Mouse (Mus musculus): ENCODE measurements around the gene Gstm1. TPM values are rescaled to one million over a fixed set of nuclear protein-coding genes. Genes with fewer than 3 reads are reported as not detected.
A peak's percentile ranks its signal among the peaks of the same experiment; 100 is the strongest.

The Gstm1 gene
- total and polyA plus RNA-seq, 3 experiments, result 334 to 658 (median 410) TPM

DNA sequence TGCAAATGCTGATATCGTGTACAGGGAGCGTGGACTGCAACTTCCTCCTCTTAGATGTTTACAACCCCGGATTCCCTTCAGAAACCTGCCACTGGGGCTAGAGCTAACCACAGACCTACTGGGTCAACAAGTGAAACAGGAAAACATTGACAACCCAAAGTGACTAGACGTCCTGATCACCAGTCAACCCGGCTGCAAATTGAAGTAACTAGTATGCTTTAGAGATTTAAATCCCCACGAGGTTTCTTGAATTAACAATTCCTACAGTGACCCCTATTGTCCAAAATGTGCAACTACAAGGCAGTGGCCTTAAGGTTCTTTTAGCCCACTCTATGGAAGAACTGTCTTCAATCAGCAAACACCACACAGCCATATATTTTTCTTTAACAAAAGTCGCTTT is 43.6 kb upstream of the Gstm1 start:
- H3K79me2 ChIP-seq (replicated peaks; ENCODE audit: control insufficient read depth, insufficient read depth, low read length), result no peaks in the 10 kb centered on the region
- no peaks in the 10 kb centered on the region for H3K27me3 ChIP-seq (ENCODE audit: control insufficient read depth, insufficient read depth, low read length)
- no peak overlapping the region for H3K4me3 ChIP-seq
- DNase-seq, result peak; percentile 39 to 52
- WGBS, result 11% methylated on average over 7 of the region's 7 CpGs
- 0 out of 2 replicates have a peak overlapping the region, but pooled peaks have one; percentile 60 for H3K9ac ChIP-seq (ENCODE audit: low read depth, low read length)
- H3K4me1 ChIP-seq (ENCODE audit: control insufficient read depth, insufficient read depth, low read length), result no peaks in the 10 kb centered on the region; the same call in 1 of the 2 replicates
- TF ChIP-seq EP300 (IDR thresholded peaks at IDR 0.05; ENCODE audit: insufficient read depth, low read depth, low read length), result no peak
- TF ChIP-seq CTCF (IDR thresholded peaks at IDR 0.05), result peak; percentile 99
- no peak for TF ChIP-seq POLR2A (IDR thresholded peaks at IDR 0.05; ENCODE audit: insufficient read depth, low read depth, low read length)
- H3K36me3 ChIP-seq (ENCODE audit: control insufficient read depth, insufficient read depth, low read length), result no peaks in the 10 kb centered on the region
- intact Hi-C loops (cut with DNase I), result loop anchor here (1.0 to 5.0 kb wide), 6 partner anchors 44 to 364 kb away; partner anchors contain the start of genes Ahcyl1 and Gstm1
- no peak overlapping the region for H3K27ac ChIP-seq

DNA sequence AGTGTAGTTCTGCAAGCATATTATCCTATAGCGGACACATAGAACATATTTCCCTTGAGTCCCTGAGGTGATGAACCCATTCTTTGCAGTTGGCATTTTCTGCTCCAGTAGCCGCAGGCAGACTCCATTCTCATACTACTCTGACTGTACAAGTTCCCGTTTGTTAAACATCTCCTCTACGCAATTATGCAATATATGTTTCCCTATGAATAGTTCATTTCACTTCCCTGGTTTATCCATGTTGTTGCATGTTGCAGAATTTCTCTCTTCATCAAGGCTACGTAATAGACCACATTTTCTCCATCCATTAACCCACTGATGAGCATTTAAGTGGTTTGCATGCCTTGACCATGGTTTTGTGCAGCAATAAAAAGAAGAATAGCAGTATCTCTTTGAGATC is 32.7 kb upstream of the Gstm1 start:
- Histone ChIP-seq H3K27me3 (ENCODE audit: control insufficient read depth, insufficient read depth, low read length) (no peaks in the 10 kb centered on the region), H3K79me2 (replicated peaks; ENCODE audit: control insufficient read depth, insufficient read depth, low read length) (no peaks in the 10 kb centered on the region), H3K27ac (no peak overlapping the region), H3K4me1 (ENCODE audit: control insufficient read depth, insufficient read depth, low read length) (no peaks in the 10 kb centered on the region), H3K4me3 (no peak overlapping the region), H3K36me3 (ENCODE audit: control insufficient read depth, insufficient read depth, low read length) (no peaks in the 10 kb centered on the region), H3K9ac (ENCODE audit: low read depth, low read length) (no peak overlapping the region)
- no peak for DNase-seq
- intact Hi-C loops (cut with DNase I), result no loop called here
- WGBS, result 88% methylated on average over 5 of the region's 5 CpGs
- TF ChIP-seq POLR2A (IDR thresholded peaks at IDR 0.05; ENCODE audit: insufficient read depth, low read depth, low read length), result no peak
- no peak for TF ChIP-seq CTCF (IDR thresholded peaks at IDR 0.05)
- no peak for TF ChIP-seq EP300 (IDR thresholded peaks at IDR 0.05; ENCODE audit: insufficient read depth, low read depth, low read length)

DNA sequence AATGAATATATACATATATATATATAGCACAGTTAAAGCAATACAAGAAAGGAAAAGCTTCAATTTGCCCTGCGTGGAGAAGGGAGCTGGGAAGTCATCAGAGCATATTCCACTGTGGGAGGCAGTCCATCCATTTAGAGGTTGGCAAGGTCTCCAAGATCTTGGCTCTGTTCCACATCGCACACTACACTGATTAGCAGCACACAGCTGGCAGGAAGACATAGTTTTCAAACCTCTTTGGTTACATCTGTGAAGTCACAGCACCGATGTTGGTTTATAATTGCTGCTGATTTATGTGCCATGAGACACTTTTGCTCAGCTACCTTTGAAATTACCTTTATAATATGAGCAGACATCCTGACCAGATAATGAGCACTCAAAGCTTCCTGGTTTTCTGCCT is 30.5 kb upstream of the Gstm1 start:
- H3K36me3 ChIP-seq (ENCODE audit: control insufficient read depth, insufficient read depth, low read length), result no peaks in the 10 kb centered on the region
- H3K79me2 ChIP-seq (replicated peaks; ENCODE audit: control insufficient read depth, insufficient read depth, low read length), result no peaks in the 10 kb centered on the region
- no peak for DNase-seq
- no peak overlapping the region for H3K27ac ChIP-seq
- no peak overlapping the region for H3K4me3 ChIP-seq
- 20% methylated on average over 3 of the region's 3 CpGs for WGBS
- no peak overlapping the region for H3K9ac ChIP-seq (ENCODE audit: low read depth, low read length)
- no peak for TF ChIP-seq CTCF (IDR thresholded peaks at IDR 0.05)
- TF ChIP-seq EP300 (IDR thresholded peaks at IDR 0.05; ENCODE audit: insufficient read depth, low read depth, low read length), result no peak
- no peak for TF ChIP-seq POLR2A (IDR thresholded peaks at IDR 0.05; ENCODE audit: insufficient read depth, low read depth, low read length)
- intact Hi-C loops (cut with DNase I), result no loop called here
- no peaks in the 10 kb centered on the region for H3K4me1 ChIP-seq (ENCODE audit: control insufficient read depth, insufficient read depth, low read length)
- H3K27me3 ChIP-seq (ENCODE audit: control insufficient read depth, insufficient read depth, low read length), result no peaks in the 10 kb centered on the region

DNA sequence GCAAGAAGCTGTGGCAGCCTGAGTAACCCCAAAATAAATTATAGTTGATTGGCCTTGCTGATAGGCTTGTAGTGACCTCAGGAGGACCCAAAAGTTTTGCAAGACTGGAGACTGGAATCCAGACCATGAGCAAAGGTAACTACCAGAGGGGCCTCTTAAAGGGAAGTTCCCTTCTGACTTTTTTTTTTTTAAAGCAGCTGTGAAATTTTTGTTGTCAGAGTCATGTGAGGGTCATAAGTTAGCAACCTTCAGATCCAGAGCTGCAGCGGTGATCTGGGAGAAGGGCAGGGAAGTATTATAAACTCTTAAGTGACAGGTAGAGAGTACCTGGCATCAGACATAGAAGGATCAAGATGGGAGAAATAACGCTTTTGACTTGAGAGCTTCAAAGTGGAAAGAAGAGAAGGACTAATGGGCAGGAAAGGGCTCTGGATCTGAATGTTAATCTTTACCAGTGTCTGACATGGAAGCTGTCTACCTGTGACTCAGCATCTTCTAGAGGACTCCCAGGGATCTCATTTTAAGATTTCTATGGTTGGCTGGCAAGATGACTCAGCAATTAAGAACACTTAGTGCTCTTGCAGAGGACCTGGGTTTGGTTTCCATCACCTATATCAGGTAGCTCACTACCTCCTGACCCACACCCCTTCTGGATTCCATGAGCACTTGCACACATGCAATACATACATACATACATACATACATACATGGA is 29.3 kb upstream of the Gstm1 start:
- WGBS, result 81% methylated on average over 2 of the region's 2 CpGs
- no peak for TF ChIP-seq POLR2A (IDR thresholded peaks at IDR 0.05; ENCODE audit: insufficient read depth, low read depth, low read length)
- no peak for TF ChIP-seq CTCF (IDR thresholded peaks at IDR 0.05)
- TF ChIP-seq EP300 (IDR thresholded peaks at IDR 0.05; ENCODE audit: insufficient read depth, low read depth, low read length), result no peak
- H3K4me3 ChIP-seq, result no peak overlapping the region
- no peaks in the 10 kb centered on the region for H3K79me2 ChIP-seq (replicated peaks; ENCODE audit: control insufficient read depth, insufficient read depth, low read length)
- intact Hi-C loops (cut with DNase I), result no loop called here
- H3K27ac ChIP-seq, result no peak overlapping the region
- DNase-seq, result no peak
- no peaks in the 10 kb centered on the region for H3K4me1 ChIP-seq (ENCODE audit: control insufficient read depth, insufficient read depth, low read length)
- no peak overlapping the region for H3K9ac ChIP-seq (ENCODE audit: low read depth, low read length)
- H3K27me3 ChIP-seq (ENCODE audit: control insufficient read depth, insufficient read depth, low read length), result no peaks in the 10 kb centered on the region
- no peaks in the 10 kb centered on the region for H3K36me3 ChIP-seq (ENCODE audit: control insufficient read depth, insufficient read depth, low read length)

DNA sequence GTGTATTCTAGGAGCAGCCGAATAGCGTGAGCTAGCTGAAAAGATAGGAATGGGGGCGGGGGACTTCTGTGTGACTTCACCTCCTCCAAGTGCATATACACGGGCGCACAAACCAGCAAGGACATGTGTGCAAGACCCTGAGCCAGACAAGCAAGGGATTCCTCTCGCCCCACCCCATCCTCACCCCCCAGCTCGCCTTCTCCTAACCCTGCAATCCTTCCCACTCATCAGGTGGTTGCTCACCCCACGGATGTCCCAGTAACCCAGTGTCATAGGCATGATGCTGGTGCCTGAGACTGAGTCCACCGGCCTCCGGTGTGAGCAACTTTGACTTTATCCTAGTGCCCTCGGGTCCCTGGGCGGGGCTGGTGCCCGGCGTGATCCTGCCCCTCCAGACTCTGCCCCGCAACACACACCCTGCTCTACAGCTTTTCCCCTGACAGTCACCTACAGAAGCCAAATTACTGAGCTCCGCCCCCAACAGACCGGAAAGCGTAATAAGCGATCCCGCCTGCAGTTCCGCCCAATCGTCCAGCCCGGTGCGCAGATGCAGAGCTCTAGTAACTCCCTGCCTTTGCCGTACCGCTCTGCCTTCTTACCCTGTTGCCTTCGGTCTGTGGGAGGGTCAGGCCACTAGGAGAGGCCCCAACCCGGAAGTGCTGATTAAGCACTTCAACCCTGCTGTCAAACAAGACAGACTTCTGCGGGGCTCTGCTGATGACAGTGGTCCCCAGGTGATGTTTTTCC is 26.8 kb upstream of the Gstm1 start, which contains the start of gene Gstm4:
TSS of gene Gstm4 (minus strand) at position 501 of the 747 bp plus-strand sequence.
- intact Hi-C loops (cut with DNase I), result loop anchor here (2.0 kb wide), 1 partner anchor 26 kb away; no protein-coding TSS in a partner anchor
- peak; percentile 89 to 93 for DNase-seq
- Histone ChIP-seq H3K36me3 (ENCODE audit: control insufficient read depth, insufficient read depth, low read length) (no peaks in the 10 kb centered on the region), H3K4me1 (ENCODE audit: control insufficient read depth, insufficient read depth, low read length) (no peaks in the 10 kb centered on the region), H3K79me2 (replicated peaks; ENCODE audit: control insufficient read depth, insufficient read depth, low read length) (no peaks in the 10 kb centered on the region), H3K27ac (peak within 1 kb of the TSS; percentile 86), H3K27me3 (ENCODE audit: control insufficient read depth, insufficient read depth, low read length) (no peaks in the 10 kb centered on the region), H3K4me3 (peak within 1 kb of the TSS; percentile 69), H3K9ac (ENCODE audit: low read depth, low read length) (peak within 1 kb of the TSS; percentile 69)
- TF ChIP-seq EP300 (IDR thresholded peaks at IDR 0.05; ENCODE audit: insufficient read depth, low read depth, low read length), result peak; percentile 58; the same call in 1 of the 2 replicates
- TF ChIP-seq CTCF (IDR thresholded peaks at IDR 0.05), result peak; percentile 43
- TF ChIP-seq POLR2A (IDR thresholded peaks at IDR 0.05; ENCODE audit: insufficient read depth, low read depth, low read length), result peak; percentile 91
- 7% methylated on average over 29 of the region's 29 CpGs for WGBS
